Mouse (Mus musculus) heart, embryonic 11.5 days (tissue): ENCODE data around the gene She. TPM values are rescaled to one million over a fixed set of nuclear protein-coding genes. Genes with fewer than 3 reads are reported as not detected.

ENCODE experiments used
- ATAC-seq: fragments of 200-750 bp; cut with Nextera tagmentation; replicated peaks from 2 replicates; pipeline ENCODE4 v1.8.0; 2017; ENCODE audit warnings: moderate library complexity; ENCODE audit not compliant: insufficient number of reproducible peaks, low FRiP score, low TSS enrichment
- H3K27ac ChIP-seq: fragments of 300-500 bp; sonication (generic); 2 replicates; pipeline ENCODE4 v1.5.1; 2014; ENCODE audit warnings: mild to moderate bottlenecking, low read depth, low read length
- H3K27me3 ChIP-seq: fragments of 300-500 bp; sonication (generic); 2 replicates; pipeline ENCODE4 v1.6.1; 2014; ENCODE audit warnings: mild to moderate bottlenecking, low read length, mixed read lengths; ENCODE audit not compliant: control insufficient read depth, insufficient read depth
- H3K36me3 ChIP-seq: fragments of 300-500 bp; sonication (generic); 2 replicates; pipeline ENCODE4 v1.6.1; 2014; ENCODE audit warnings: mild to moderate bottlenecking, low read length, moderate library complexity, mixed read lengths; ENCODE audit not compliant: control insufficient read depth, insufficient read depth
- H3K4me1 ChIP-seq: fragments of 300-500 bp; sonication (generic); 2 replicates; pipeline ENCODE4 v1.6.1; 2014; ENCODE audit warnings: low read length; ENCODE audit not compliant: control insufficient read depth, insufficient read depth
- H3K4me2 ChIP-seq: fragments of 300-500 bp; sonication (generic); 2 replicates; pipeline ENCODE4 v1.6.1; 2014; ENCODE audit warnings: mild to moderate bottlenecking, moderate library complexity
- H3K4me3 ChIP-seq: fragments of 300-500 bp; sonication (generic); 2 replicates; pipeline ENCODE4 v1.5.1; 2014; ENCODE audit warnings: low read depth, low read length
- H3K9ac ChIP-seq: fragments of 300-500 bp; sonication (generic); 2 replicates; pipeline ENCODE4 v1.6.1; 2014; ENCODE audit warnings: mild to moderate bottlenecking, low read depth, low read length, moderate library complexity
- H3K9me3 ChIP-seq: fragments of 300-500 bp; sonication (generic); replicated peaks from 2 replicates; pipeline ENCODE4 v1.6.1; 2016; ENCODE audit warnings: low read length; ENCODE audit not compliant: control insufficient read depth
- WGBS: fragments of 180-500 bp; shearing (Covaris S2); extraction: QIAGEN DNeasy Blood & Tissue Kit; methylation state at CpG from one replicate; pipeline ENCODE4 v1.1.7; 2014; ENCODE audit not compliant: insufficient replicate concordance; 5-methylcytosine and 5-hydroxymethylcytosine counted together
- polyA plus RNA-seq: library from polyadenylated mRNA; unstranded; fragments of >200 nt; fragmentation: Nextera tagmentation; extraction: Ambion mirVana; gene quantifications from 2 replicates; pipeline ENCODE4 v1.2.1, GENCODE M21; 2014

Gene She
- polyA plus RNA-seq, 1 experiment from 2014 or later: 6.9 TPM

GRCm38 (mm10) chr3:89807881-89808280, 23.3 kb upstream of the She start:
- no peak overlapping the region for H3K9ac ChIP-seq
- ATAC-seq: peak; percentile 69
- WGBS: 53% methylated on average over 5 of the region's 5 CpGs

GRCm38 (mm10) chr3:89808638-89809037, 22.5 kb upstream of the She start:
- ATAC-seq: peak; percentile 67; the same call in 1 of the 2 replicates
- Histone ChIP-seq H3K4me1 (peaks cover 5% of the 10 kb centered on the region; the same call in 1 of the 2 replicates), H3K27ac (peak overlapping the region; percentile 32; the same call in 1 of the 2 replicates), H3K4me2 (peak overlapping the region; percentile 9; the same call in 1 of the 2 replicates), H3K36me3 (no peaks in the 10 kb centered on the region), H3K4me3 (no peak overlapping the region), H3K9ac (no peak overlapping the region), H3K27me3 (no peaks in the 10 kb centered on the region), H3K9me3 (no peaks in the 10 kb centered on the region)
- 33% methylated on average over 9 of the region's 9 CpGs for WGBS

More at GRCm38 (mm10) chr3:89807881-89808280, 23.3 kb upstream of the She start:
- Histone ChIP-seq H3K27ac (peak overlapping the region; percentile 32; the same call in 1 of the 2 replicates), H3K27me3 (no peaks in the 10 kb centered on the region), H3K9me3 (no peaks in the 10 kb centered on the region), H3K4me3 (no peak overlapping the region), H3K4me2 (no peak overlapping the region; the same call in 1 of the 2 replicates), H3K36me3 (no peaks in the 10 kb centered on the region), H3K4me1 (peaks cover 5% of the 10 kb centered on the region; the same call in 1 of the 2 replicates)

- ATAC-seq: no peak
- H3K27ac ChIP-seq: no peak overlapping the region
- no peaks in the 10 kb centered on the region for H3K36me3 ChIP-seq
- H3K27me3 ChIP-seq: no peaks in the 10 kb centered on the region
- H3K9me3 ChIP-seq: no peaks in the 10 kb centered on the region
- no peak overlapping the region for H3K9ac ChIP-seq
- H3K4me3 ChIP-seq: no peak overlapping the region
- no peak overlapping the region for H3K4me2 ChIP-seq
- H3K4me1 ChIP-seq: peaks cover 5% of the 10 kb centered on the region; the same call in 1 of the 2 replicates
These were observed 20.3 kb upstream of the She start for GRCm38 (mm10) chr3:89810841-89811240.

- Histone ChIP-seq H3K4me2 (no peak overlapping the region), H3K4me1 (peaks cover 5% of the 10 kb centered on the region; the same call in 1 of the 2 replicates), H3K9ac (no peak overlapping the region), H3K9me3 (no peaks in the 10 kb centered on the region), H3K27ac (no peak overlapping the region), H3K4me3 (no peak overlapping the region), H3K27me3 (no peaks in the 10 kb centered on the region), H3K36me3 (no peaks in the 10 kb centered on the region)
- ATAC-seq: no peak
- 65% methylated on average over 3 of the region's 3 CpGs for WGBS
These were observed 19.0 kb upstream of the She start for GRCm38 (mm10) chr3:89812166-89812565.

DNA sequence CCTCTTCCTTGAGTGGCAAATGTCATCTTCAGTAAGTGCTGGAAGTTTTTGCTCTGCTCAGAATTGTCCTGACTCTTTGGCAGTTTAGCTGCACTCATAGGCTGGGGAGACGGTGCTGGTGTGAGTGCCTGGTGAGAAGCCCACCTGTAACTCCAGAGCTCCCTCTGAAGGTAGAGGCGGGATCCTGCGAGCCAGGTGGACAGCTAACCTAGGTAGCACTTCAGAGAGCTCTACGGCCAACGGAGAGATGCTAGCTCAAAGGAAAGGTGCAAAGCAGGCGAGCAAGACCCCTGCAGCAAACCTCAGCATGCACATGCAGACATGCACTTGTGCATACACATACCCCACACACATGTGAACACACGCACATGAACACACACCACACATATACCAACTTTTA, 17.1 kb upstream of the She start:
- ATAC-seq: no peak
- Histone ChIP-seq H3K36me3 (no peaks in the 10 kb centered on the region), H3K9ac (no peak overlapping the region), H3K4me2 (no peak overlapping the region), H3K4me3 (no peak overlapping the region), H3K9me3 (no peaks in the 10 kb centered on the region), H3K27me3 (no peaks in the 10 kb centered on the region), H3K4me1 (no peaks in the 10 kb centered on the region), H3K27ac (no peak overlapping the region)
- WGBS: 60% methylated on average over 7 of the region's 7 CpGs

- ATAC-seq: no peak
- WGBS: 59% methylated on average over 4 of the region's 4 CpGs
These were observed 14.1 kb upstream of the She start for GRCm38 (mm10) chr3:89817056-89817455.

GRCm38 (mm10) chr3:89818605-89819004, 12.6 kb upstream of the She start:
- no peaks in the 10 kb centered on the region for H3K36me3 ChIP-seq
- no peak overlapping the region for H3K27ac ChIP-seq
- no peak overlapping the region for H3K4me2 ChIP-seq
- 73% methylated on average over 3 of the region's 3 CpGs for WGBS
- no peak overlapping the region for H3K9ac ChIP-seq
- H3K9me3 ChIP-seq: no peaks in the 10 kb centered on the region
- H3K4me1 ChIP-seq: no peaks in the 10 kb centered on the region
- no peak overlapping the region for H3K4me3 ChIP-seq
- no peak for ATAC-seq
- no peaks in the 10 kb centered on the region for H3K27me3 ChIP-seq

More at GRCm38 (mm10) chr3:89817056-89817455, 14.1 kb upstream of the She start:
- Histone ChIP-seq H3K27ac (no peak overlapping the region), H3K9me3 (no peaks in the 10 kb centered on the region), H3K9ac (no peak overlapping the region), H3K27me3 (no peaks in the 10 kb centered on the region), H3K4me2 (no peak overlapping the region), H3K4me1 (no peaks in the 10 kb centered on the region), H3K36me3 (no peaks in the 10 kb centered on the region), H3K4me3 (no peak overlapping the region)

DNA sequence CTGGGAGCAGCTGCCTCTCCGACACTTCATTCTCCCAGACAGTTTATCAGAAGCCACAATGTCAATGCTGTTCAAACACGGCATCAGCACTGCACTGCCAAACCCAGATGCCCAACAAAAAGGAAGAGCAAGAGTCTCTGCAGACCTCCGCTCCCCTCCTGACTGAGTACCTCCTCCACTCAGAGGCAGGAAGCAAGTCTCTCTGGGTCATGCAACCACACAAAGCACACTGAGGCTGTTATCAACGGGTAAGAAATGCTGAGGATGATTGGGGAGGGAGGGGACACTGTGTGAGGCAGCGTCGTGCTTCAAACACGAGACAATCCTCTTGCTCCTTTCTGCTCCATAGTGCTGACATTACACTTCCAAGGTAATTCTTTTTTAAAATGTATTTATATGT, 11.3 kb upstream of the She start:
- no peak overlapping the region for H3K9ac ChIP-seq
- no peak overlapping the region for H3K27ac ChIP-seq
- H3K27me3 ChIP-seq: no peaks in the 10 kb centered on the region
- H3K9me3 ChIP-seq: no peaks in the 10 kb centered on the region
- H3K4me3 ChIP-seq: no peak overlapping the region
- no peaks in the 10 kb centered on the region for H3K36me3 ChIP-seq
- ATAC-seq: no peak
- WGBS: 33% methylated on average over 7 of the region's 7 CpGs
- no peaks in the 10 kb centered on the region for H3K4me1 ChIP-seq
- H3K4me2 ChIP-seq: no peak overlapping the region

DNA sequence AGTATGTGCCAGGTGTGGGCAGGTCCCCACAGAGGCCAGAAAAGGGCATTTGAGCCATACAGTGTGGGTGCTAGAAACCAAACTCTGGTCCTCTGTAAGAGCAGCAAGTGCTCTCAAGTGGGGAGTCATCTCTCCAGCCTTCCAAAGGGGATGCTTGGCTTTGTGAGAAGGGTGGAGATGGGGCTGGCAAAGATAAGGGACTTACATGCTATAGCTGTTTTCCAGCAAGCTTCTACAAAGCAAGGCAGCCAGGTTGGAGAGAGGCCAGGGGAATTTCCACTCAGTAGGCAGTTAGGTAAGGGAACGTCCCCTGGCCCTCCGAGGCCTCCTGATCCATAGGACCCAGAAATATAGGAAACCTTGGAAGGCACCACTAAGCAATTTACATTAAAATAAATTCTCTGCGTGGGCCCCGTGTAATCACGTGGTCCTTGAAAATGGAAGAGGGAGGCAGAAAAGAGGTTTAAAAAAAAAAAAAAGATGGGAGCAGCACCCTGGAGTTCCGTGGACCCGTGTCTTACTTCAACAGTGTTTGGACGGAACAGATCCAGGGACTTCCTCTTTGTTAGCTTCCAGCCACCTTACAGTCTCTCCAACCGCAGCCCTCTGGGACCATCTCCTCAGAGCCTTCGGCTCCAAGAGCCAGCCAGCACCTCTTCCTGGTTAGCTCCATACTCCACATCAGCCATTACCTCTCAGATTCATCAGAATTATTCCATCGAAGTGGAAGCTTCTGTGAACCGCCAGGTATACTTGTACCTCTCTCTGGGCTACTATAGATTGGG, 10.7 kb upstream of the She start:
- Histone ChIP-seq H3K4me3 (no peak overlapping the region), H3K4me2 (no peak overlapping the region), H3K27me3 (no peaks in the 10 kb centered on the region), H3K4me1 (no peaks in the 10 kb centered on the region), H3K9me3 (no peaks in the 10 kb centered on the region), H3K27ac (no peak overlapping the region), H3K36me3 (no peaks in the 10 kb centered on the region), H3K9ac (no peak overlapping the region)
- 74% methylated on average over 12 of the region's 12 CpGs for WGBS
- no peak for ATAC-seq
